Mouse (Mus musculus) heart, postnatal 0 days (tissue): ENCODE measurements around the gene Gm20865. TPM values are rescaled to one million over a fixed set of nuclear protein-coding genes. Genes with fewer than 3 reads are reported as not detected.
"Not testable (repeated sequence)": the region's sequence is repeated elsewhere in the genome, so short reads cannot be mapped to it uniquely, and the experiment has no call there.

ENCODE experiments used
- ATAC-seq: fragments of 200-750 bp; cut with Nextera tagmentation; 2 replicates; pipeline ENCODE4 v1.8.0; 2017; ENCODE audit warnings: low read depth, moderate number of reproducible peaks, moderate library complexity; ENCODE audit not compliant: insufficient read depth
- DNase-seq: peaks from one replicate; pipeline ENCODE4 v3.0.0-alpha.2; 2016; ENCODE audit warnings: low spot score
- H3K27ac ChIP-seq: fragments of 300-500 bp; sonication (generic); 2 replicates; pipeline ENCODE4 v1.5.1; 2014; ENCODE audit warnings: low read depth, mild to moderate bottlenecking
- H3K27me3 ChIP-seq: fragments of 300-500 bp; sonication (generic); 2 replicates; pipeline ENCODE4 v1.6.1; 2014; ENCODE audit warnings: low read length, mixed read lengths; ENCODE audit not compliant: control insufficient read depth, insufficient read depth
- H3K36me3 ChIP-seq: fragments of 300-500 bp; sonication (generic); replicated peaks from 2 replicates; pipeline ENCODE4 v1.6.1; 2014; ENCODE audit warnings: low read length, mixed read lengths; ENCODE audit not compliant: control insufficient read depth, insufficient read depth
- H3K4me1 ChIP-seq: fragments of 300-500 bp; sonication (generic); 2 replicates; pipeline ENCODE4 v1.6.1; 2014; ENCODE audit warnings: antibody characterized with exemption; ENCODE audit not compliant: control insufficient read depth, insufficient read depth
- H3K4me2 ChIP-seq: fragments of 300-500 bp; sonication (generic); 2 replicates; pipeline ENCODE4 v1.6.1; 2014; ENCODE audit warnings: low read depth, mild to moderate bottlenecking, low read length, moderate library complexity
- H3K4me3 ChIP-seq: fragments of 300-500 bp; sonication (generic); 2 replicates; pipeline ENCODE4 v1.5.1; 2014; ENCODE audit warnings: low read depth, low read length
- H3K9ac ChIP-seq: fragments of 300-500 bp; sonication (generic); replicated peaks from 2 replicates; pipeline ENCODE4 v1.6.1; 2014; ENCODE audit warnings: low read depth, low read length, mixed read lengths
- H3K9me3 ChIP-seq: fragments of 300-500 bp; sonication (generic); replicated peaks from 2 replicates; pipeline ENCODE4 v1.6.1; 2016; ENCODE audit warnings: low read length; ENCODE audit not compliant: control insufficient read depth
- WGBS: fragments of 180-500 bp; shearing (Covaris S2); extraction: QIAGEN DNeasy Blood & Tissue Kit; methylation state at CpG from one replicate; pipeline ENCODE4 v1.1.7; 2014; 5-methylcytosine and 5-hydroxymethylcytosine counted together
- polyA plus RNA-seq: library from polyadenylated mRNA; unstranded; fragments of >200 nt; fragmentation: Nextera tagmentation; extraction: Ambion mirVana; gene quantifications from 2 replicates; pipeline ENCODE4 v1.2.1, GENCODE M21; 2015
- total RNA-seq: library from RNA; depleted of rRNA; stranded (reverse); fragments of >200 nt; gene quantifications from 2 replicates; pipeline ENCODE4 v1.2.3, GENCODE M21; 2014; ENCODE audit warnings: low replicate concordance; rRNA removed

The Gm20865 gene
- total RNA-seq (not detected in 2 replicates), polyA plus RNA-seq (not detected in 2 replicates)

- not testable (repeated sequence) for H3K4me2 ChIP-seq, H3K9ac ChIP-seq, ATAC-seq, H3K4me1 ChIP-seq, H3K9me3 ChIP-seq, DNase-seq, H3K4me3 ChIP-seq, H3K27ac ChIP-seq, H3K36me3 ChIP-seq, H3K27me3 ChIP-seq
- no CpG with 5 or more reads among the region's 3 CpGs for WGBS
Measured at GRCm38 (mm10) chrY:21241275-21241674, at the start of gene Gm20865. Gene Gm20865 (plus strand): TSS chrY:21241575.

Other genes starting within 250 kb of the Gm20865 start
- gene Gm29866, start 247.9 kb upstream of the Gm20865 start, total RNA-seq: not detected in 2 replicates
- not detected in 2 replicates for gene Gm29866, start 247.9 kb upstream of the Gm20865 start, polyA plus RNA-seq
- gene Gm20909, start 77.0 kb upstream of the Gm20865 start, total RNA-seq: not detected in 2 replicates
- gene Gm20909, start 77.0 kb upstream of the Gm20865 start, polyA plus RNA-seq: not detected in 2 replicates